Comparison of ENCODE assay signal across 21 mouse cellular contexts in the genomic region with DNA sequence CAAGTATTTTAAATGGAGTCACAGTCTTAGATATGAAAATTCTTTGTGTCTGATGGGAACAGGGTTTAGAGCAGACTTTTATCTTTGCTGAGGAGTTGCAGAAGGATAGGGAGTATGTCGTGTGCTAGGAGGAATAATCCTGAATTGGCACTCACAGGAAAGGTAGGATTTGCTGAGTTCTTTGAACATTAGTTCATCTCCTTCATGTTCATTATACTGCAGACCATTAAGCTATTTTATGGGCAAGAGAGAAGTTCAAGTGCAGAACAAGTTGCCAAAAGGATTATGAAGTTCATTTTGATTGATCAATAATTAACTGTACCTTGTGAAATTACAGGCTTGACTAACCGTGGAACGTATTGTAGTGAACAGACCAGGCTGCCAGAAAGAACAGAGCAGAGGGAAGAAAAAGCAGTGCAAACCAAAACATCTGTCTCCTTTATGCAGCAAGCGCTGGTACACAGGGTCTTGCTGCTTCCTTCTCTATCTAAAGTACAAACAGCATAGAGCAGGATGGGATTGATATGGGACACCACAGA.
DNase-seq lines count a peak whose midpoint lies in the region; ATAC-seq and TF ChIP-seq lines count a peak whose summit lies in the region.
"Had no signal": no experiment of that assay in that cellular context is flagged by ENCODE, and none has a peak within 500 bp of the region (broad histone marks: within the 10 kb centered on the region; RNA-seq: fewer than 3 reads in every experiment).

No protein-coding gene starts in this region.

- CTCF ChIA-PET in Patski (lab: Charles Lee): interaction anchor here (0.8 kb wide), 1 partner anchor 12 kb away, joined by 3 read pairs; no protein-coding TSS in a partner anchor

- no peak overlapping the region for H3K4me3 ChIP-seq in kidney, embryonic 14.5 days (ENCODE audit: low read length)
- no peak overlapping the region for H3K4me3 ChIP-seq in kidney, postnatal 0 days (replicated peaks; ENCODE audit: low read depth, low read length)
- H3K4me3 ChIP-seq: embryonic facial prominence, embryonic 10.5 days; forebrain, embryonic 10.5 days; heart, embryonic 10.5 days; hindbrain, embryonic 13.5 days had no signal

- POLR2A ChIA-PET in Patski (lab: Charles Lee): no interaction called here

- no peaks in the 10 kb centered on the region for H3K36me3 ChIP-seq in kidney, embryonic 14.5 days (ENCODE audit: control insufficient read depth, insufficient read depth, low read length)
- no peaks in the 10 kb centered on the region for H3K36me3 ChIP-seq in kidney, postnatal 0 days (ENCODE audit: insufficient read depth, low read length)
- H3K36me3 ChIP-seq: embryonic facial prominence, embryonic 10.5 days; forebrain, embryonic 10.5 days; G1E; heart, embryonic 10.5 days; hindbrain, embryonic 13.5 days had no signal

- no peaks in the 10 kb centered on the region for H3K27me3 ChIP-seq in kidney, embryonic 14.5 days (ENCODE audit: control insufficient read depth, insufficient read depth, low read length)
- H3K27me3 ChIP-seq in kidney, postnatal 0 days (ENCODE audit: insufficient read depth, low read length): no peaks in the 10 kb centered on the region
- H3K27me3 ChIP-seq in Patski: no peaks in the 10 kb centered on the region
- H3K27me3 ChIP-seq: hindbrain, embryonic 13.5 days had no signal

- H3K27ac ChIP-seq in kidney, embryonic 14.5 days (ENCODE audit: low read depth, low read length): no peak overlapping the region
- no peak overlapping the region for H3K27ac ChIP-seq in kidney, postnatal 0 days
- H3K27ac ChIP-seq: embryonic facial prominence, embryonic 10.5 days; forebrain, embryonic 10.5 days; heart, embryonic 10.5 days; hindbrain, embryonic 13.5 days had no signal

- no peak for TF ChIP-seq CTCF in kidney, postnatal 0 days (IDR thresholded peaks at IDR 0.05; ENCODE audit: low read depth)
- no peak for TF ChIP-seq CTCF in Patski (IDR thresholded peaks at IDR 0.05)

- no peak overlapping the region for H3K4me2 ChIP-seq in kidney, embryonic 14.5 days (replicated peaks; ENCODE audit: low read depth, low read length)
- no peak overlapping the region for H3K4me2 ChIP-seq in kidney, postnatal 0 days (ENCODE audit: low read length)
- H3K4me2 ChIP-seq: hindbrain, embryonic 13.5 days had no signal

- in situ Hi-C loops in Patski (cut with MboI; ENCODE audit: low pct_unique_long_range_greater_than_20kb): no loop called here

- H3K9me3 ChIP-seq in kidney, embryonic 14.5 days (ENCODE audit: control insufficient read depth, low read length): no peaks in the 10 kb centered on the region
- H3K9me3 ChIP-seq in kidney, postnatal 0 days (replicated peaks; ENCODE audit: low read length): no peaks in the 10 kb centered on the region
- H3K9me3 ChIP-seq: embryonic facial prominence, embryonic 10.5 days; forebrain, embryonic 10.5 days; G1E; heart, embryonic 10.5 days; hindbrain, embryonic 13.5 days had no signal

- intact Hi-C loops in heart, postnatal 25 days (cut with DNase I): no loop called here

- H3K9ac ChIP-seq in kidney, embryonic 14.5 days (ENCODE audit: low read depth, low read length): no peak overlapping the region
- H3K9ac ChIP-seq in kidney, postnatal 0 days (ENCODE audit: low read depth, low read length): no peak overlapping the region
- H3K9ac ChIP-seq: hindbrain, embryonic 13.5 days had no signal

- H3K4me1 ChIP-seq in kidney, embryonic 14.5 days (ENCODE audit: control insufficient read depth, insufficient read depth, low read length): no peaks in the 10 kb centered on the region
- no peaks in the 10 kb centered on the region for H3K4me1 ChIP-seq in kidney, postnatal 0 days (replicated peaks; ENCODE audit: insufficient read depth, low read length)
- H3K4me1 ChIP-seq: embryonic facial prominence, embryonic 10.5 days; forebrain, embryonic 10.5 days; heart, embryonic 10.5 days; hindbrain, embryonic 13.5 days had no signal

- peak; percentile 2 for DNase-seq in kidney, adult 11 months
- peak; percentile 4 for DNase-seq in kidney, postnatal 0 days (ENCODE audit: low spot score)
- DNase-seq in kidney, postnatal 25 days: no peak
- peak; percentile 47 for DNase-seq in Patski (ENCODE audit: low read depth, low spot score)
- peak; percentile 22 for DNase-seq in retina, embryonic 14.5 days (ENCODE audit: low spot score)
- no peak for DNase-seq in heart, postnatal 25 days (ENCODE audit: low spot score)
- DNase-seq: adrenal gland, postnatal 10 days; B cell, adult 2 months; cerebellum, adult 11 months; cerebellum, postnatal 10 days; gastrocnemius, postnatal 36 days; heart, adult 18-20 months; heart, postnatal 10 days had no signal

- ATAC-seq in kidney, embryonic 14.5 days (ENCODE audit: low FRiP score, low TSS enrichment): no peak
- no peak for ATAC-seq in kidney, postnatal 0 days (replicated peaks; ENCODE audit: low FRiP score, low read depth)
- ATAC-seq in Patski: peak; percentile 95
- ATAC-seq: CD4-positive, CD25-positive, alpha-beta regulatory T cell, adult 4 months; forebrain, embryonic 14.5 days had no signal

- 72% methylated on average over 4 of the region's 4 CpGs for WGBS in kidney, embryonic 14.5 days
- WGBS in kidney, postnatal 0 days: 50% methylated on average over 4 of the region's 4 CpGs

Comparison
In these comparisons a context has a peak if more than half of its experiments do, and no peak if none do; other contexts are left out.
1. DNase-seq: peak in kidney, adult 11 months (single experiment), kidney, postnatal 0 days (single experiment), Patski (single experiment) and retina, embryonic 14.5 days (single experiment); none in kidney, postnatal 25 days (0 of 2) and heart, postnatal 25 days (single experiment).